8 mouse cellular contexts compared by ENCODE assay signal in genomic region chr6:30896195-30896985, GRCm38 (mm10). TPM values are rescaled to one million over a fixed set of nuclear protein-coding genes. Genes with fewer than 3 reads are reported as not detected.
DNase-seq lines count a peak whose midpoint lies in the region; ATAC-seq lines count a peak whose summit lies in the region.

Gene Copg2, minus strand, starts transcription at chr6:30896794.

- H3K27ac ChIP-seq in forebrain, embryonic 11.5 days (ENCODE audit: low read depth, low read length), result peak within 1 kb of the TSS; percentile 97
- H3K27ac ChIP-seq in heart, embryonic 16.5 days (ENCODE audit: low read length), result peak within 1 kb of the TSS; percentile 97
- H3K27ac ChIP-seq in liver, embryonic 15.5 days (replicated peaks), result peak within 1 kb of the TSS; percentile 89
- peak within 1 kb of the TSS; percentile 92 for H3K27ac ChIP-seq in neural tube, embryonic 12.5 days

- no peaks in the 10 kb centered on the region for H3K27me3 ChIP-seq in forebrain, embryonic 11.5 days (ENCODE audit: control insufficient read depth, insufficient read depth, low read length)
- no peaks in the 10 kb centered on the region for H3K27me3 ChIP-seq in heart, embryonic 16.5 days (ENCODE audit: control insufficient read depth, insufficient read depth, low read length)
- no peaks in the 10 kb centered on the region for H3K27me3 ChIP-seq in liver, embryonic 15.5 days
- no peaks in the 10 kb centered on the region for H3K27me3 ChIP-seq in neural tube, embryonic 12.5 days (replicated peaks)

- peak within 1 kb of the TSS; percentile 82 for H3K9ac ChIP-seq in forebrain, embryonic 11.5 days (ENCODE audit: low read length)
- peak within 1 kb of the TSS; percentile 91 for H3K9ac ChIP-seq in heart, embryonic 16.5 days (ENCODE audit: low read length)
- H3K9ac ChIP-seq in liver, embryonic 15.5 days, result peak within 1 kb of the TSS; percentile 86
- peak within 1 kb of the TSS; percentile 76 for H3K9ac ChIP-seq in neural tube, embryonic 12.5 days

- under 1% methylated on average over 77 of the region's 83 CpGs for WGBS in forebrain, embryonic 11.5 days
- WGBS in heart, embryonic 16.5 days, result under 1% methylated on average over 71 of the region's 83 CpGs
- under 1% methylated on average over 80 of the region's 83 CpGs for WGBS in liver, embryonic 15.5 days (ENCODE audit: insufficient replicate concordance)
- WGBS in neural tube, embryonic 12.5 days, result under 1% methylated on average over 62 of the region's 83 CpGs

- peak; percentile 98 for ATAC-seq in forebrain, embryonic 11.5 days (replicated peaks; ENCODE audit: low FRiP score)
- ATAC-seq in heart, embryonic 16.5 days (replicated peaks; ENCODE audit: extremely low read depth, insufficient read depth, low FRiP score), result peak; percentile 99
- ATAC-seq in liver, embryonic 15.5 days (ENCODE audit: insufficient read depth), result peak; percentile 99
- ATAC-seq in neural tube, embryonic 12.5 days (ENCODE audit: low FRiP score, low read depth), result peak; percentile 99

- H3K4me3 ChIP-seq in forebrain, embryonic 11.5 days (ENCODE audit: low read depth, low read length), result peak within 1 kb of the TSS; percentile 60
- peak within 1 kb of the TSS; percentile 85 for H3K4me3 ChIP-seq in heart, embryonic 16.5 days (ENCODE audit: low read length)
- H3K4me3 ChIP-seq in liver, embryonic 15.5 days (replicated peaks), result peak within 1 kb of the TSS; percentile 95
- peak within 1 kb of the TSS; percentile 69 for H3K4me3 ChIP-seq in neural tube, embryonic 12.5 days

- H3K4me2 ChIP-seq in forebrain, embryonic 11.5 days (ENCODE audit: low read depth, low read length, severe bottlenecking), result peak within 1 kb of the TSS; percentile 53
- H3K4me2 ChIP-seq in heart, embryonic 16.5 days (ENCODE audit: low read depth, low read length), result peak within 1 kb of the TSS; percentile 85
- H3K4me2 ChIP-seq in liver, embryonic 15.5 days, result peak within 1 kb of the TSS; percentile 88
- H3K4me2 ChIP-seq in neural tube, embryonic 12.5 days (replicated peaks), result peak within 1 kb of the TSS; percentile 64

- no peaks in the 10 kb centered on the region for H3K36me3 ChIP-seq in forebrain, embryonic 11.5 days (ENCODE audit: control insufficient read depth, insufficient read depth, low read length)
- no peaks in the 10 kb centered on the region for H3K36me3 ChIP-seq in heart, embryonic 16.5 days (ENCODE audit: control insufficient read depth, insufficient read depth)
- no peaks in the 10 kb centered on the region for H3K36me3 ChIP-seq in liver, embryonic 15.5 days (replicated peaks)
- no peaks in the 10 kb centered on the region for H3K36me3 ChIP-seq in neural tube, embryonic 12.5 days

- H3K9me3 ChIP-seq in forebrain, embryonic 11.5 days (ENCODE audit: control insufficient read depth, low read length), result no peaks in the 10 kb centered on the region
- no peaks in the 10 kb centered on the region for H3K9me3 ChIP-seq in heart, embryonic 16.5 days (replicated peaks; ENCODE audit: control insufficient read depth, low read length)
- H3K9me3 ChIP-seq in liver, embryonic 15.5 days (replicated peaks), result no peaks in the 10 kb centered on the region
- H3K9me3 ChIP-seq in neural tube, embryonic 12.5 days, result no peaks in the 10 kb centered on the region

- H3K4me1 ChIP-seq in forebrain, embryonic 11.5 days (replicated peaks; ENCODE audit: control insufficient read depth, insufficient read depth, low read length), result peaks cover 5% of the 10 kb centered on the region
- peaks cover 13% of the 10 kb centered on the region for H3K4me1 ChIP-seq in heart, embryonic 16.5 days (ENCODE audit: control insufficient read depth, insufficient read depth, low read length)
- peaks cover 25% of the 10 kb centered on the region for H3K4me1 ChIP-seq in liver, embryonic 15.5 days (replicated peaks)
- H3K4me1 ChIP-seq in neural tube, embryonic 12.5 days, result peaks cover 8% of the 10 kb centered on the region

- DNase-seq in CD8-positive naive resting alpha-beta T cell, adult 2 months (ENCODE audit: low read depth in 2 of 2, low spot score in 2 of 2), result peak; percentile 91 to 94
- peak; percentile 92 for DNase-seq in c-Kit-positive CD71-negative TER-119-negative erythroid progenitor cells, embryonic 14.5 days (ENCODE audit: low read depth)
- DNase-seq in forebrain, embryonic 11.5 days (ENCODE audit: low spot score), result peak; percentile 98
- DNase-seq in kidney, postnatal 36 days, result peak; percentile 93 to 98
- DNase-seq in telencephalon, adult 2 months (ENCODE audit: low read depth, low spot score), result peak; percentile 78

RNA-seq across cellular contexts. Expression of gene Copg2, which starts in this region (rescaled TPM):
- polyA plus RNA-seq in forebrain, embryonic 11.5 days (2014; fragmentation: Nextera tagmentation; extraction: Ambion mirVana), result 41.5 and 44.5 TPM in 2 replicates
- polyA plus RNA-seq in heart, embryonic 16.5 days (2015; fragmentation: Nextera tagmentation; extraction: Ambion mirVana), result 18.9 and 20.9 TPM in 2 replicates
- polyA plus RNA-seq in liver, embryonic 15.5 days (2015; fragmentation: Nextera tagmentation; extraction: Ambion mirVana), result 6.5 and 6.7 TPM in 2 replicates
- polyA plus RNA-seq in neural tube, embryonic 12.5 days (2016; fragmentation: Nextera tagmentation; extraction: Ambion mirVana), result 24.4 and 27.6 TPM in 2 replicates

Comparison
In these comparisons a context has a peak if more than half of its experiments do, and no peak if none do; other contexts are left out.
1. Peak in every context shown above with its lines: DNase-seq, ATAC-seq, H3K4me3 ChIP-seq and H3K27ac ChIP-seq.